Mouse (Mus musculus) small intestine, adult 2 months (tissue): ENCODE measurements at regions not wholly inside any gene's neighbourhood (a gene's known extent, or its start where the extent isn't known, plus 50 kb on each side); places are given as distances from the start of the nearest gene placed in this dataset.

Source experiments
- H3K27ac ChIP-seq: fragments of 200-500 bp; 2 replicates; pipeline ENCODE4 v1.5.1; 2012; ENCODE audit warnings: low read depth, low read length, control low read depth, inconsistent platforms; ENCODE audit not compliant: insufficient read depth
- H3K27me3 ChIP-seq: fragments of 200-500 bp; 2 replicates; pipeline ENCODE4 v1.6.1; 2012; ENCODE audit warnings: mild to moderate bottlenecking, moderate library complexity, low read length, inconsistent platforms; ENCODE audit not compliant: control insufficient read depth, insufficient read depth
- H3K36me3 ChIP-seq: fragments of 200-500 bp; 2 replicates; pipeline ENCODE4 v1.6.1; 2012; ENCODE audit warnings: mild to moderate bottlenecking, low read length, control low read depth, inconsistent platforms; ENCODE audit not compliant: control insufficient read depth, insufficient read depth
- H3K4me1 ChIP-seq: fragments of 200-500 bp; 2 replicates; pipeline ENCODE4 v1.6.1; 2012; ENCODE audit warnings: low read length, inconsistent platforms, mixed read lengths; ENCODE audit not compliant: control insufficient read depth, insufficient read depth, insufficient read length
- H3K4me3 ChIP-seq: fragments of 200-500 bp; 2 replicates; pipeline ENCODE4 v1.5.1; 2012; ENCODE audit warnings: low read depth, mild to moderate bottlenecking, control low read depth, inconsistent platforms, low read length, moderate library complexity
- CTCF ChIP-seq: fragments of 200-500 bp; IDR thresholded peaks from 2 replicates; pipeline ENCODE4 v1.5.1; 2012; ENCODE audit warnings: low read depth, mild to moderate bottlenecking, control low read depth, inconsistent platforms, low read length, moderate library complexity, mixed read lengths; ENCODE audit not compliant: insufficient replicate concordance, insufficient read length; ENCODE audit errors: extremely low read depth
- POLR2A ChIP-seq: fragments of 200-500 bp; IDR thresholded peaks from 2 replicates; pipeline ENCODE4 v1.6.1; 2012; ENCODE audit warnings: low read depth, mild to moderate bottlenecking, control low read depth, inconsistent platforms, low read length, moderate library complexity
- WGBS: fragments of 180-500 bp; shearing (Covaris S2); methylation state at CpG from one replicate; pipeline ENCODE4 v1.1.7; 2018; 5-methylcytosine and 5-hydroxymethylcytosine counted together

DNA sequence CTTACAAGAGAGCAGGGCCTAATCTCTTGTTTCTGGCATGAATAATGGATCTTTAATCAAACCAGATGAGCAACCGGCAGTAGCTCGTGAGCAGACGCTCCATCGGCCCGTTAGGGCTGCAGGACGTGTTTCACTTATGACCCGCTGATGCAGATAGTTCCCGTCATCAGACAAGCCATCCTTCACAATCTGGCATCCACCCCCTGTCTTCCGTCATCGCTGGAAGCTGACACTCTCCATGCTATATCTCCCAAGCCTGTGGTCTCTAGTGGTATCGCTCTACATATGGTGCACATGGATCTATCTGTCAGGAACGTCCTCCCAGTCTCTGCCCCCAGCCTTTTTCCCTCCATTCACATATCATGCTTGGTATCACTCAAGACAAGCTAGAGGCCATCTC is 137.0 kb downstream of the Hlx start:
- Histone ChIP-seq H3K4me1 (no peaks in the 10 kb centered on the region), H3K4me3 (no peak overlapping the region), H3K27ac (no peak overlapping the region), H3K27me3 (no peaks in the 10 kb centered on the region), H3K36me3 (no peaks in the 10 kb centered on the region)
- TF ChIP-seq POLR2A = no peak
- no peak for TF ChIP-seq CTCF
- WGBS = 87% methylated on average over 12 of the region's 12 CpGs

DNA sequence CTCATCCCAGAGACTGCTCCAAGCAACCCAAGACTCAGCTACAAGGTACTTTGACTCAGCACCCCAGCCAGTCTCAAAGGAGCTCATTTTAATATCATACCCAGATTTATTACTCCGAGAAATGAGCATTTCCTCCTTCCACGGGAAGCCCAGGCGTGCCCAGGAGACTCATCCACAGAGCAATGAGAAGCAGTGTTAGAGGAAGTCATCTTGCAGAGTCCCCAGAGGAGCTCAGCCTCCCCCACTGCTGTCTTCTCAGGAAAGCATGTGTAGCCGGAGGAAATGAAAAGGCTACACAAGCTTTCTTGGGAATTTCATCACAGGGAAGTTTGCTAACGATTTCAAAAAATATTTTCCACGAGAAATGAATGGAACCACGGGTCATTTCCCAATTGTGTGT is 141.8 kb downstream of the Hlx start:
- TF ChIP-seq POLR2A (no peak), CTCF (no peak)
- WGBS = 52% methylated on average over 7 of the region's 7 CpGs
- no peaks in the 10 kb centered on the region for H3K27me3 ChIP-seq
- H3K27ac ChIP-seq = no peak overlapping the region
- no peaks in the 10 kb centered on the region for H3K4me1 ChIP-seq
- H3K36me3 ChIP-seq = no peaks in the 10 kb centered on the region
- no peak overlapping the region for H3K4me3 ChIP-seq

DNA sequence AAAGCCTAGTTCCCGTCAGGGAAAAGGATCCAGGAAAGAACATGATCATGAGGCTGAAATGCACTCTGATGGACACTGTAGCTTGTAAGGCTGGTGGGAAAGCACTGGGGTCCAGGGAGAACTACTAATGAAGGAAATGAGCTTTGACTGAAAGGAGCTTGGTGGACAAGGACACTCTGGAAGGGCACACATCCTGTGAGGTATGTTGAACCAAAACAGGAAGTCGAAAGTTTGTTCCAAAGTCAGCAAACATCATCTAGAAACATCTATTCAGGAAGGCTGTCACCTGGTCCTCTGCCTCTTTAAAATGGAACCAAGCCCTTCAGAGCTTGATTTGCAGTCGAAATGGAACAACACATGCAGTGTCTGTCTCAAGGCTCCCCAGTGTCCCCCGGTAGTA is 143.1 kb downstream of the Hlx start:
- 61% methylated on average over 4 of the region's 4 CpGs for WGBS
- TF ChIP-seq POLR2A (no peak), CTCF (no peak)

DNA sequence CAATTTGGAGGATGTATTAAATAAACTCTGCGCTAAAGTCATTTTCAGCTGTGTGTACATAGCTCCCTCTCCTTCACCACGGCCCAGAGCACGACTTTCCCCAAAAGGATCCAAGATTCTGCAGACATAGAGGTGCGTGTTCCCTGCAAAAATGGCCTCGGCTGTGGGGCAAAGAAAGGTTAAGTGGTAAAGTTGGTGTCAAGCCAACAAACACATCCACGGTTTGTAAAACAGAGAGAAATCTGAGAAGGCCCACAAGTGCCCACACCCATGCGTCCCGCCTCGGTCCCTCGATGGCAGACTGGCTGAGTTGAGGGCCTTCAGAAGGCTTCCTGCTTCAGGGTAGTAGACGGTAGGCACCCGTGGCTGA is 147.9 kb downstream of the Hlx start:
- TF ChIP-seq POLR2A = no peak
- TF ChIP-seq CTCF = no peak
- H3K27me3 ChIP-seq = no peaks in the 10 kb centered on the region
- no peak overlapping the region for H3K27ac ChIP-seq
- 74% methylated on average over 12 of the region's 12 CpGs for WGBS
- no peaks in the 10 kb centered on the region for H3K36me3 ChIP-seq
- no peaks in the 10 kb centered on the region for H3K4me1 ChIP-seq
- H3K4me3 ChIP-seq = no peak overlapping the region

More for the DNA sequence above, 143.1 kb downstream of the Hlx start:
- Histone ChIP-seq H3K4me1 (no peaks in the 10 kb centered on the region), H3K4me3 (no peak overlapping the region), H3K27ac (no peak overlapping the region), H3K36me3 (no peaks in the 10 kb centered on the region), H3K27me3 (no peaks in the 10 kb centered on the region)

DNA sequence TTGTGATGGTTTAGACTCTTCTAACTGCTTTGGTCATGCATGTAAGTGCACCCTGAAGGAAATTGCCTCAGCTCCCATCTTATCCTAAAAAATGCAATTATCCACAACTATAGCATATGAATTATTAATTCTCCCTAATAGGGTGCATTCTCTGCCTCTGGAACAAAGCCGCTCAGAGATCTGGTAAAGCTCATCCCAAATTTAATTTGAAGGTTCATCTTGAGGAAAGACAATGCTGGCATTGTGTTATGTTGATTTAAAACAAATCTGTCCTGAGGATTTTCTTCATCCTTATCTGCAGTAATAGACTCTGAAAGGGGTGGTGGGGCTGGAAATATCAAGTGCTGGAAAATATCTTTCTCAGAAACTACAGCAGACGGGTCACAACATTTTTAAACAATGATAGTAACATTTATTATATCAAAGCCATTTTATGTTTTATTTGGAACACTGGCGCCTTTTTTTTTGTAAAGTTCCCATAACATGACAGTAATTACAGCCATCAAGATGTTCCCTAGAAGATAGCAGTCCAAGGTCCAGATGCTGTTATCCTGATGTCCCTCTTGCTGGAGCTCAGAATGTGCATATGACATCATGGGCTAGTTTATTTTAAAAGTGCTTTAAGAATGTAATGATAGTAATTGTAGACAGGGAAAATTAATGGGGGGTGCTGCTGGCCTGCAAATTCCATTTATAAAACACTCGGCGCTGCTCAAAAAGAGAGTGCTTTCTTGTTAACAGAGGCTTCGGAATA is 148.5 kb downstream of the Hlx start:
- Histone ChIP-seq H3K27ac (no peak overlapping the region), H3K27me3 (no peaks in the 10 kb centered on the region), H3K4me3 (no peak overlapping the region), H3K4me1 (no peaks in the 10 kb centered on the region), H3K36me3 (no peaks in the 10 kb centered on the region)
- 79% methylated on average over 6 of the region's 6 CpGs for WGBS
- TF ChIP-seq POLR2A (no peak), CTCF (no peak)

DNA sequence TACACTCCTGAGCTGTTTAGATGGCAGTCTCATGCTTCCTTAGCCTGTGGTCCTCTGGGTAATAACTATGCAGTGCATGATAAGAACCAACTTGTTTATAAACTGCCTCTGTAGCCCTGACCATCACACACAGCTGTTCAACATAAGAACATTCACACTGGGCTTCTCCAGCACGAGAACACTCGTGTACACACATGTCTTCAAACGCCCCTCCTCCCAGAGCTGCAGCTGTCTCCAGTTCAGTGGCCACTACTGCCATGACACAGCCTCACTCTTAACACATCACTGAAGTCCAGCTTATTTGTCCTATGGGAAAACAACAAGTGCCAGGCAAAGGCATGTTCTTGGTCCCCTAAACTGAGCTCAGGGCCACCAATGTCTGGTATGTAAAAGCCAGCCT is 152.9 kb downstream of the Hlx start:
- Histone ChIP-seq H3K27ac (no peak overlapping the region), H3K4me3 (no peak overlapping the region), H3K27me3 (no peaks in the 10 kb centered on the region), H3K36me3 (no peaks in the 10 kb centered on the region), H3K4me1 (no peaks in the 10 kb centered on the region)
- TF ChIP-seq POLR2A = no peak
- TF ChIP-seq CTCF = no peak
- 79% methylated on average over 3 of the region's 3 CpGs for WGBS

DNA sequence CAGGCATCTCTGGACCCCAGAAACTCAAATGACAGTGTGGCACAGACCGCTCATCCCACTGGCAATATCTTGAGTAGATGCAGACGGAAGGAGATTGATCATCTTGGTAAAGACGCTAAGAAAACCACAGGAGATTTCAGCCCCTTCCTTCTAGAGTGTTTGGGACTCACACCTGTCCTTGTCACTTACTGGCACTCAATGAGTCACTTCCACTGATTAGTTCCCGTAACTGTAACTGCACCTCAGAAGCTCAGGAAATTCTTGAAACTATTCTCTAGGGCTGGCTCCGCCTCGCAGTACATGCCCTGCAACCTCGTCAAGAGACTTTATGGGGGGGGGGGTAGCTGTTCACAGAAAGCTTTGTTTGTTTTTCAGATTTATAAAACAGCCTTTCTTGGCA is 155.9 kb downstream of the Hlx start:
- no peaks in the 10 kb centered on the region for H3K36me3 ChIP-seq
- 61% methylated on average over 7 of the region's 7 CpGs for WGBS
- no peaks in the 10 kb centered on the region for H3K27me3 ChIP-seq
- TF ChIP-seq CTCF (no peak), POLR2A (no peak)
- no peak overlapping the region for H3K4me3 ChIP-seq
- H3K4me1 ChIP-seq = peaks cover 2% of the 10 kb centered on the region; the same call in 1 of the 2 replicates
- H3K27ac ChIP-seq = no peak overlapping the region

DNA sequence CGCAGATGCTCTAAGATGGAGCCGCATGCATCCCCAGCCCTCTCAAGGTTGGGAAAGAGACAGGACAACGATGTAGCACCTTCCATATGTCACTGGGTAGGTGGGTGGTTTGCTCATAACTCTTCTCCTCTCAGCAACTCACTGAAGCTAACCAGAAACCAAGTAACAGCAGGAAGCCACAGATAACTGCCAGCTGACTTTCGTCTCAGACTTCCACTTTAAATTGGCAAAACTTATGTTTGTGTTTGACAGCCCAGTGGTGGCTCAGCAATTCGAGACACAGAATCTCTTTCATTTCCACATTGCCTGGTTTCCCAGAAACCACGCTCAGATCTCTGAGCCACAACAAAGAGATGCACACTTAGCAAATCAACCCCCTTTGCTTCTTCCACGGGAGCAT is 159.1 kb downstream of the Hlx start:
- H3K4me1 ChIP-seq = peaks cover 2% of the 10 kb centered on the region; the same call in 1 of the 2 replicates
- WGBS = 53% methylated on average over 7 of the region's 7 CpGs

More for the DNA sequence above, 159.1 kb downstream of the Hlx start:
- Histone ChIP-seq H3K4me3 (no peak overlapping the region), H3K36me3 (no peaks in the 10 kb centered on the region), H3K27me3 (no peaks in the 10 kb centered on the region), H3K27ac (no peak overlapping the region)
- TF ChIP-seq CTCF (no peak), POLR2A (no peak)
